In genomic region chr8:119424740-119425139, GRCm38 (mm10) we compare ENCODE assay signal across 10 mouse cellular contexts. TPM values are rescaled to one million over a fixed set of nuclear protein-coding genes. Genes with fewer than 3 reads are reported as not detected.
DNase-seq lines count a peak whose midpoint lies in the region; ATAC-seq lines count a peak whose summit lies in the region.
"Had no signal": no experiment of that assay in that cellular context is flagged by ENCODE, and none has a peak within 500 bp of the region (broad histone marks: within the 10 kb centered on the region; RNA-seq: fewer than 3 reads in every experiment).

No protein-coding gene starts in this region.

- ATAC-seq in heart, embryonic 12.5 days (ENCODE audit: insufficient number of reproducible peaks, low FRiP score) = no peak
- no peak for ATAC-seq in lung, embryonic 16.5 days (ENCODE audit: low read depth)

- H3K9ac ChIP-seq in heart, embryonic 12.5 days = no peak overlapping the region
- no peak overlapping the region for H3K9ac ChIP-seq in lung, embryonic 16.5 days (ENCODE audit: low read length)

- H3K4me2 ChIP-seq in heart, embryonic 12.5 days = no peak overlapping the region
- no peak overlapping the region for H3K4me2 ChIP-seq in lung, embryonic 16.5 days (ENCODE audit: low read depth, low read length)

- 74% methylated on average over 10 of the region's 10 CpGs for WGBS in heart, embryonic 10.5 days
- WGBS in heart, embryonic 12.5 days = 63% methylated on average over 10 of the region's 10 CpGs
- WGBS in lung, embryonic 16.5 days = 61% methylated on average over 10 of the region's 10 CpGs

- peak overlapping the region; percentile 8; the same call in 1 of the 2 replicates for H3K27ac ChIP-seq in heart, embryonic 10.5 days
- no peak overlapping the region for H3K27ac ChIP-seq in heart, embryonic 12.5 days (ENCODE audit: poor library complexity, severe bottlenecking)
- peak overlapping the region; percentile 86 for H3K27ac ChIP-seq in lung, embryonic 16.5 days (ENCODE audit: low read length)

- H3K4me1 ChIP-seq in heart, embryonic 10.5 days = peaks cover 53% of the 10 kb centered on the region
- H3K4me1 ChIP-seq in heart, embryonic 12.5 days (replicated peaks) = peaks cover 48% of the 10 kb centered on the region
- peaks cover 16% of the 10 kb centered on the region for H3K4me1 ChIP-seq in lung, embryonic 16.5 days (replicated peaks; ENCODE audit: control insufficient read depth, insufficient read depth, low read length)

- H3K4me3 ChIP-seq in heart, embryonic 10.5 days = no peak overlapping the region
- no peak overlapping the region for H3K4me3 ChIP-seq in heart, embryonic 12.5 days
- no peak overlapping the region for H3K4me3 ChIP-seq in lung, embryonic 16.5 days (ENCODE audit: low read length)

- no peaks in the 10 kb centered on the region for H3K36me3 ChIP-seq in heart, embryonic 10.5 days
- no peaks in the 10 kb centered on the region for H3K36me3 ChIP-seq in heart, embryonic 12.5 days
- H3K36me3 ChIP-seq in lung, embryonic 16.5 days (ENCODE audit: control insufficient read depth, insufficient read depth, low read length) = no peaks in the 10 kb centered on the region
- H3K36me3 ChIP-seq: G1E had no signal

- no peaks in the 10 kb centered on the region for H3K9me3 ChIP-seq in heart, embryonic 10.5 days
- H3K9me3 ChIP-seq in heart, embryonic 12.5 days (replicated peaks) = no peaks in the 10 kb centered on the region
- H3K9me3 ChIP-seq in lung, embryonic 16.5 days (ENCODE audit: control insufficient read depth, low read length) = no peaks in the 10 kb centered on the region
- H3K9me3 ChIP-seq: G1E had no signal

- DNase-seq in heart, embryonic 10.5 days (ENCODE audit: low spot score) = no peak
- DNase-seq in spleen, postnatal 36 days (ENCODE audit: low spot score in 2 of 2) = peak; percentile 56 to 59
- DNase-seq in spleen, postnatal 14 days (ENCODE audit: low spot score in 2 of 2) = no peak
- DNase-seq in thymus, postnatal 4 days = peak; percentile 64
- no peak for DNase-seq in right cerebral cortex, postnatal 4 days
- no peak for DNase-seq in cerebellum, postnatal 36 days
- DNase-seq: cerebellum, postnatal 25 days had no signal

- peaks cover 35% of the 10 kb centered on the region for H3K27me3 ChIP-seq in heart, embryonic 10.5 days (ENCODE audit: insufficient read depth, poor library complexity, severe bottlenecking)
- no peaks in the 10 kb centered on the region for H3K27me3 ChIP-seq in heart, embryonic 12.5 days (replicated peaks)
- no peaks in the 10 kb centered on the region for H3K27me3 ChIP-seq in lung, embryonic 16.5 days (ENCODE audit: control insufficient read depth, insufficient read depth, low read depth, low read length)

RNA-seq across cellular contexts. Expression of gene Osgin1, which starts 9.2 kb away (rescaled TPM):
- 0.20 and 2.7 TPM in 2 replicates for polyA plus RNA-seq in heart, embryonic 10.5 days (2016; fragmentation: Nextera tagmentation; extraction: Ambion mirVana)
- 0.27 and 0.54 TPM in 2 replicates for polyA plus RNA-seq in heart, embryonic 12.5 days (2016; fragmentation: Nextera tagmentation; extraction: Ambion mirVana)
- 1.9 and 3.2 TPM in 2 replicates for polyA plus RNA-seq in lung, embryonic 16.5 days (2015; fragmentation: Nextera tagmentation; extraction: Ambion mirVana)

RNA-seq across cellular contexts. Expression of gene Necab2, which starts 21.8 kb away (rescaled TPM):
- 1.9 and 3.4 TPM in 2 replicates for polyA plus RNA-seq in heart, embryonic 10.5 days (2016; fragmentation: Nextera tagmentation; extraction: Ambion mirVana)
- 0.71 and 0.75 TPM in 2 replicates for polyA plus RNA-seq in heart, embryonic 12.5 days (2016; fragmentation: Nextera tagmentation; extraction: Ambion mirVana)
- polyA plus RNA-seq in lung, embryonic 16.5 days (2015; fragmentation: Nextera tagmentation; extraction: Ambion mirVana) = 1.3 and 1.4 TPM in 2 replicates
- polyA plus RNA-seq: G1E had no signal

RNA-seq across cellular contexts. Expression of gene Mlycd, which starts 30.1 kb away (rescaled TPM):
- polyA plus RNA-seq in heart, embryonic 10.5 days (2016; fragmentation: Nextera tagmentation; extraction: Ambion mirVana) = 15.2 and 17.7 TPM in 2 replicates
- 19.3 and 20.1 TPM in 2 replicates for polyA plus RNA-seq in heart, embryonic 12.5 days (2016; fragmentation: Nextera tagmentation; extraction: Ambion mirVana)
- 12.1 and 12.3 TPM in 2 replicates for polyA plus RNA-seq in lung, embryonic 16.5 days (2015; fragmentation: Nextera tagmentation; extraction: Ambion mirVana)

Comparison
In these comparisons a context has a peak if more than half of its experiments do, and no peak if none do; other contexts are left out.
1. DNase-seq: peak in spleen, postnatal 36 days (2 of 2) and thymus, postnatal 4 days (single experiment); none in heart, embryonic 10.5 days (single experiment), spleen, postnatal 14 days (0 of 2), right cerebral cortex, postnatal 4 days (single experiment) and cerebellum, postnatal 36 days (0 of 2).